In genomic region chr6:100331582-100331981, GRCm38 (mm10) we compare ENCODE assay signal across 28 mouse cellular contexts. TPM values are rescaled to one million over a fixed set of nuclear protein-coding genes. Genes with fewer than 3 reads are reported as not detected.
DNase-seq lines count a peak whose midpoint lies in the region; ATAC-seq lines count a peak whose summit lies in the region.
"Had no signal": no experiment of that assay in that cellular context is flagged by ENCODE, and none has a peak within 500 bp of the region (broad histone marks: within the 10 kb centered on the region; RNA-seq: fewer than 3 reads in every experiment).

No protein-coding gene starts in this region.

- DNase-seq in kidney, adult 18-20 months: peak; percentile 39
- DNase-seq in kidney, postnatal 10 days: no peak
- peak; percentile 61 for DNase-seq in midbrain, embryonic 11.5 days (ENCODE audit: low spot score, missing footprints)
- no peak for DNase-seq in left cerebral cortex, postnatal 36 days (ENCODE audit: low spot score in 2 of 2)
- DNase-seq in adrenal gland, postnatal 36 days: no peak
- DNase-seq: B cell, adult 2 months; cerebellum, adult 11-12 months; cerebellum, postnatal 10 days; embryo, embryonic 11 days; gastrocnemius, postnatal 10 days; heart, adult 11 months; heart, postnatal 14 days; lung, postnatal 4 days; thymus, adult 18-20 months; thymus, postnatal 36 days had no signal

- H3K9ac ChIP-seq in midbrain, embryonic 11.5 days (ENCODE audit: low read length): no peak overlapping the region
- H3K9ac ChIP-seq in midbrain, embryonic 16.5 days (ENCODE audit: low read depth, low read length): no peak overlapping the region
- H3K9ac ChIP-seq in intestine, embryonic 15.5 days: no peak overlapping the region
- H3K9ac ChIP-seq: embryonic facial prominence, embryonic 13.5 days; heart, embryonic 13.5 days; hindbrain, embryonic 12.5 days; limb, embryonic 13.5 days; liver, embryonic 14.5 days; lung, embryonic 15.5 days had no signal

- H3K36me3 ChIP-seq in midbrain, embryonic 11.5 days (ENCODE audit: control insufficient read depth, insufficient read depth, low read length): no peaks in the 10 kb centered on the region
- no peaks in the 10 kb centered on the region for H3K36me3 ChIP-seq in midbrain, embryonic 16.5 days (ENCODE audit: control insufficient read depth, insufficient read depth, low read length)
- H3K36me3 ChIP-seq in intestine, embryonic 15.5 days: no peaks in the 10 kb centered on the region
- H3K36me3 ChIP-seq: embryonic facial prominence, embryonic 13.5 days; heart, embryonic 13.5 days; hindbrain, embryonic 12.5 days; limb, embryonic 13.5 days; lung, embryonic 15.5 days had no signal

- H3K27me3 ChIP-seq in midbrain, embryonic 11.5 days (ENCODE audit: control insufficient read depth, insufficient read depth, low read length): peaks cover 9% of the 10 kb centered on the region
- 0 out of 2 replicates have a peak, but pooled peaks cover 3% of the 10 kb centered on the region for H3K27me3 ChIP-seq in midbrain, embryonic 16.5 days (ENCODE audit: control insufficient read depth, insufficient read depth, low read depth, low read length)
- peaks cover 4% of the 10 kb centered on the region for H3K27me3 ChIP-seq in intestine, embryonic 15.5 days (replicated peaks)
- H3K27me3 ChIP-seq: CH12.LX; lung, embryonic 15.5 days; Patski had no signal

- no peak for ATAC-seq in midbrain, embryonic 11.5 days (ENCODE audit: low FRiP score)
- no peak for ATAC-seq in midbrain, embryonic 16.5 days
- peak; percentile 13; the same call in 1 of the 2 replicates for ATAC-seq in granulocyte monocyte progenitor cell, adult 5-6 weeks (replicated peaks; ENCODE audit: poor library complexity, severe bottlenecking)
- no peak for ATAC-seq in intestine, embryonic 15.5 days
- ATAC-seq: forebrain, embryonic 14.5 days; Patski had no signal

- H3K4me3 ChIP-seq in midbrain, embryonic 11.5 days (ENCODE audit: low read depth, low read length): no peak overlapping the region
- no peak overlapping the region for H3K4me3 ChIP-seq in midbrain, embryonic 16.5 days (ENCODE audit: low read depth, low read length)
- no peak overlapping the region for H3K4me3 ChIP-seq in intestine, embryonic 15.5 days (replicated peaks)
- H3K4me3 ChIP-seq: embryonic facial prominence, embryonic 13.5 days; heart, embryonic 13.5 days; hindbrain, embryonic 12.5 days; limb, embryonic 13.5 days; lung, embryonic 15.5 days had no signal

- peaks cover 18% of the 10 kb centered on the region for H3K4me1 ChIP-seq in midbrain, embryonic 11.5 days (ENCODE audit: control insufficient read depth, insufficient read depth, low read length)
- H3K4me1 ChIP-seq in midbrain, embryonic 16.5 days (ENCODE audit: control insufficient read depth, insufficient read depth, low read length): peaks cover 13% of the 10 kb centered on the region
- peaks cover 9% of the 10 kb centered on the region; the same call in 1 of the 2 replicates for H3K4me1 ChIP-seq in intestine, embryonic 15.5 days (replicated peaks)

- WGBS in midbrain, embryonic 11.5 days: 51% methylated on average over 8 of the region's 8 CpGs
- 60% methylated on average over 8 of the region's 8 CpGs for WGBS in midbrain, embryonic 16.5 days
- WGBS in intestine, embryonic 15.5 days: 40% methylated on average over 8 of the region's 8 CpGs

- no peaks in the 10 kb centered on the region for H3K9me3 ChIP-seq in midbrain, embryonic 11.5 days (ENCODE audit: control insufficient read depth, low read length)
- no peaks in the 10 kb centered on the region for H3K9me3 ChIP-seq in midbrain, embryonic 16.5 days (replicated peaks; ENCODE audit: control insufficient read depth, low read length, poor library complexity, severe bottlenecking)
- no peaks in the 10 kb centered on the region for H3K9me3 ChIP-seq in intestine, embryonic 15.5 days
- H3K9me3 ChIP-seq: embryonic facial prominence, embryonic 13.5 days; heart, embryonic 13.5 days; hindbrain, embryonic 12.5 days; limb, embryonic 13.5 days; lung, embryonic 15.5 days had no signal

- intact Hi-C loops in left cerebral cortex, postnatal 36 days (cut with DNase I): no loop called here

- no peak overlapping the region for H3K27ac ChIP-seq in midbrain, embryonic 11.5 days (ENCODE audit: low read depth, low read length)
- H3K27ac ChIP-seq in midbrain, embryonic 16.5 days (ENCODE audit: low read length): no peak overlapping the region
- no peak overlapping the region for H3K27ac ChIP-seq in intestine, embryonic 15.5 days
- H3K27ac ChIP-seq: embryonic facial prominence, embryonic 13.5 days; heart, embryonic 13.5 days; hindbrain, embryonic 12.5 days; kidney, postnatal 0 days; limb, embryonic 13.5 days; liver, embryonic 14.5 days; lung, embryonic 15.5 days had no signal

- H3K4me2 ChIP-seq in midbrain, embryonic 11.5 days: no peak overlapping the region
- H3K4me2 ChIP-seq in midbrain, embryonic 16.5 days (ENCODE audit: low read length): no peak overlapping the region
- H3K4me2 ChIP-seq in intestine, embryonic 15.5 days (replicated peaks): no peak overlapping the region
- H3K4me2 ChIP-seq: embryonic facial prominence, embryonic 13.5 days; heart, embryonic 13.5 days; hindbrain, embryonic 12.5 days; limb, embryonic 13.5 days; lung, embryonic 15.5 days had no signal

RNA-seq across cellular contexts. Expression of gene Rybp, which starts 44.3 kb away (rescaled TPM):
- 10.0 and 10.3 TPM in 2 replicates for polyA plus RNA-seq in midbrain, embryonic 11.5 days (2014; fragmentation: Nextera tagmentation; extraction: Ambion mirVana)
- 25.3 and 28.5 TPM in 2 replicates for polyA plus RNA-seq in midbrain, embryonic 16.5 days (2015; fragmentation: Nextera tagmentation; extraction: Ambion mirVana)
- total RNA-seq in granulocyte monocyte progenitor cell, adult 5-6 weeks (2014; fragmentation: Nextera tagmentation): 19.6 and 27.4 TPM in 2 replicates
- 18.9 and 22.1 TPM in 2 replicates for total RNA-seq in granulocyte monocyte progenitor cell, adult 5-6 weeks (2017)
- 10 to 100 TPM; 53.7 to 54.9 TPM for total RNA-seq in left cerebral cortex, postnatal 36 days (2021)
- total RNA-seq in adrenal gland, postnatal 36 days (2021): 10 to 100 TPM; 28.2 to 32.8 TPM
- polyA plus RNA-seq in intestine, embryonic 15.5 days (2015; fragmentation: Nextera tagmentation; extraction: Ambion mirVana): 15.4 and 17.8 TPM in 2 replicates

Comparison
In these comparisons a context has a peak if more than half of its experiments do, and no peak if none do; other contexts are left out.
1. DNase-seq: peak in kidney, adult 18-20 months (single experiment) and midbrain, embryonic 11.5 days (single experiment); none in kidney, postnatal 10 days (single experiment), left cerebral cortex, postnatal 36 days (0 of 2) and adrenal gland, postnatal 36 days (0 of 2).